Mouse (Mus musculus): ENCODE results near the gene Carmil3. TPM values are rescaled to one million over a fixed set of nuclear protein-coding genes. Genes with fewer than 3 reads are reported as not detected.

Carmil3 gene
- polyA plus RNA-seq, 1 experiment, result 4.5 TPM

- no peaks in the 10 kb centered on the region for H3K27me3 ChIP-seq (ENCODE audit: control insufficient read depth, insufficient read depth, low read length)
- no peak overlapping the region for H3K27ac ChIP-seq (ENCODE audit: insufficient read depth, low read length)
- DNase-seq (ENCODE audit: low read depth in 1 of 2, low spot score in 2 of 2), result peak in 1 of 2 experiments; percentile 30
- H3K36me3 ChIP-seq (ENCODE audit: control insufficient read depth, insufficient read depth, low read length), result no peaks in the 10 kb centered on the region
- no peaks in the 10 kb centered on the region for H3K4me1 ChIP-seq (ENCODE audit: control insufficient read depth, insufficient read depth, insufficient read length)
- 1% methylated on average over 29 of the region's 30 CpGs for WGBS
- no peak for TF ChIP-seq CTCF (IDR thresholded peaks at IDR 0.05; ENCODE audit: extremely low read depth, insufficient read depth, insufficient read length, insufficient replicate concordance)
- TF ChIP-seq POLR2A (IDR thresholded peaks at IDR 0.05; ENCODE audit: low read depth, low read length), result no peak
- H3K4me3 ChIP-seq (ENCODE audit: extremely low read depth, insufficient read depth, insufficient read length), result peak overlapping the region; percentile 45
Measured at GRCm38 (mm10) chr14:55491291-55491833, 911 bp downstream of the Carmil3 start.

GRCm38 (mm10) chr14:55492103-55492502, 1.7 kb downstream of the Carmil3 start:
- DNase-seq (ENCODE audit: low read depth in 1 of 2, low spot score in 2 of 2), result no peak
- TF ChIP-seq CTCF (IDR thresholded peaks at IDR 0.05; ENCODE audit: extremely low read depth, insufficient read depth, insufficient read length, insufficient replicate concordance) (no peak), POLR2A (IDR thresholded peaks at IDR 0.05; ENCODE audit: low read depth, low read length) (no peak)
- no peak overlapping the region for H3K4me3 ChIP-seq (ENCODE audit: extremely low read depth, insufficient read depth, insufficient read length)
- no peak overlapping the region for H3K27ac ChIP-seq (ENCODE audit: insufficient read depth, low read length)
- no peaks in the 10 kb centered on the region for H3K4me1 ChIP-seq (ENCODE audit: control insufficient read depth, insufficient read depth, insufficient read length)
- 67% methylated on average over 3 of the region's 3 CpGs for WGBS
- H3K36me3 ChIP-seq (ENCODE audit: control insufficient read depth, insufficient read depth, low read length), result no peaks in the 10 kb centered on the region
- H3K27me3 ChIP-seq (ENCODE audit: control insufficient read depth, insufficient read depth, low read length), result no peaks in the 10 kb centered on the region

- Histone ChIP-seq H3K36me3 (ENCODE audit: control insufficient read depth, insufficient read depth, low read length) (no peaks in the 10 kb centered on the region), H3K27me3 (ENCODE audit: control insufficient read depth, insufficient read depth, low read length) (no peaks in the 10 kb centered on the region), H3K27ac (ENCODE audit: insufficient read depth, low read length) (no peak overlapping the region), H3K4me1 (ENCODE audit: control insufficient read depth, insufficient read depth, insufficient read length) (peaks cover 2% of the 10 kb centered on the region; the same call in 1 of the 2 replicates), H3K4me3 (ENCODE audit: extremely low read depth, insufficient read depth, insufficient read length) (no peak overlapping the region)
- WGBS, result 74% methylated on average over 20 of the region's 20 CpGs
- TF ChIP-seq POLR2A (IDR thresholded peaks at IDR 0.05; ENCODE audit: low read depth, low read length) (no peak), CTCF (IDR thresholded peaks at IDR 0.05; ENCODE audit: extremely low read depth, insufficient read depth, insufficient read length, insufficient replicate concordance) (no peak)
- DNase-seq (ENCODE audit: low read depth in 1 of 2, low spot score in 2 of 2), result no peak
Measured at GRCm38 (mm10) chr14:55495509-55496240, 5.2 kb downstream of the Carmil3 start.

- no peaks in the 10 kb centered on the region for H3K27me3 ChIP-seq (ENCODE audit: control insufficient read depth, insufficient read depth, low read length)
- H3K4me3 ChIP-seq (ENCODE audit: extremely low read depth, insufficient read depth, insufficient read length), result no peak overlapping the region
- H3K27ac ChIP-seq (ENCODE audit: insufficient read depth, low read length), result no peak overlapping the region
- DNase-seq (ENCODE audit: low read depth in 1 of 2, low spot score in 2 of 2), result no peak
- H3K4me1 ChIP-seq (ENCODE audit: control insufficient read depth, insufficient read depth, insufficient read length), result peaks cover 2% of the 10 kb centered on the region; the same call in 1 of the 2 replicates
- 72% methylated on average over 16 of the region's 16 CpGs for WGBS
- TF ChIP-seq CTCF (IDR thresholded peaks at IDR 0.05; ENCODE audit: extremely low read depth, insufficient read depth, insufficient read length, insufficient replicate concordance) (no peak), POLR2A (IDR thresholded peaks at IDR 0.05; ENCODE audit: low read depth, low read length) (no peak)
- H3K36me3 ChIP-seq (ENCODE audit: control insufficient read depth, insufficient read depth, low read length), result no peaks in the 10 kb centered on the region
Measured at GRCm38 (mm10) chr14:55496761-55497448, 6.5 kb downstream of the Carmil3 start.

- peak; percentile 61 to 85 for DNase-seq (ENCODE audit: low read depth in 1 of 2, low spot score in 2 of 2)
- Histone ChIP-seq H3K4me3 (ENCODE audit: extremely low read depth, insufficient read depth, insufficient read length) (no peak overlapping the region), H3K27me3 (ENCODE audit: control insufficient read depth, insufficient read depth, low read length) (no peaks in the 10 kb centered on the region), H3K27ac (ENCODE audit: insufficient read depth, low read length) (no peak overlapping the region), H3K4me1 (ENCODE audit: control insufficient read depth, insufficient read depth, insufficient read length) (peaks cover 2% of the 10 kb centered on the region; the same call in 1 of the 2 replicates), H3K36me3 (ENCODE audit: control insufficient read depth, insufficient read depth, low read length) (no peaks in the 10 kb centered on the region)
- TF ChIP-seq CTCF (IDR thresholded peaks at IDR 0.05; ENCODE audit: extremely low read depth, insufficient read depth, insufficient read length, insufficient replicate concordance) (peak; percentile 99), POLR2A (IDR thresholded peaks at IDR 0.05; ENCODE audit: low read depth, low read length) (no peak)
- 36% methylated on average over 6 of the region's 6 CpGs for WGBS
Measured at GRCm38 (mm10) chr14:55497449-55497821, 7.0 kb downstream of the Carmil3 start.

DNA sequence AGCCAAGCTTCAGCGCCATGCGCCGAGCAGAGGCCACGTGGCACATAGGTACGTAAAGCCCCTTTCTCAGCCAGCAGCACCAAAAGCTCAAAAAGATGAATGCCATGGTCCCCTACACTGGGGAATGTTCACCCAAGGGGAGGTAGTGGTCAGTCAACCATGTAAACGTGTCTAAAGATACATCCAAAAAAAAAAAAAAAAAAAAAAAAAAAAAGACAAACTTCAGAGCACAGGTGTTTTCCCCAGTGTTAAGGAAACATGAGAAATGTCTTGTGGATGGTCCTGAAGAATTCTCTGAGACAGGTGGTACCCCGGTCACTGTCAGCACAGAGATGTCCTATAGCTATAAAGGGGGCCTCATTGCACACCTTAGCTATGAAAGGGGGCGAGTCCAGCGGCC, 15.2 kb downstream of the Carmil3 start:
- peaks cover 3% of the 10 kb centered on the region; the same call in 1 of the 2 replicates for H3K27me3 ChIP-seq (ENCODE audit: control insufficient read depth, insufficient read depth, low read length)
- H3K4me3 ChIP-seq (ENCODE audit: extremely low read depth, insufficient read depth, insufficient read length), result no peak overlapping the region
- TF ChIP-seq CTCF (IDR thresholded peaks at IDR 0.05; ENCODE audit: extremely low read depth, insufficient read depth, insufficient read length, insufficient replicate concordance) (no peak), POLR2A (IDR thresholded peaks at IDR 0.05; ENCODE audit: low read depth, low read length) (no peak)

More for the DNA sequence above, 15.2 kb downstream of the Carmil3 start:
- Histone ChIP-seq H3K27ac (ENCODE audit: insufficient read depth, low read length) (no peak overlapping the region), H3K36me3 (ENCODE audit: control insufficient read depth, insufficient read depth, low read length) (no peaks in the 10 kb centered on the region), H3K4me1 (ENCODE audit: control insufficient read depth, insufficient read depth, insufficient read length) (no peaks in the 10 kb centered on the region)
- 86% methylated on average over 9 of the region's 9 CpGs for WGBS
- DNase-seq (ENCODE audit: low read depth in 1 of 2, low spot score in 2 of 2), result no peak

All from spleen, adult 2 months (tissue).